Mouse (Mus musculus) stomach, postnatal 0 days (tissue): ENCODE data around the gene 6030445D17Rik. TPM values are rescaled to one million over a fixed set of nuclear protein-coding genes. Genes with fewer than 3 reads are reported as not detected.

Experiments used
- ATAC-seq: fragments of 200-750 bp; cut with Nextera tagmentation; 2 replicates; pipeline ENCODE4 v1.8.0; 2017; ENCODE audit not compliant: low FRiP score, low TSS enrichment
- DNase-seq: peaks from one replicate; pipeline ENCODE4 v3.0.0-alpha.2; 2016; ENCODE audit warnings: low spot score
- H3K27ac ChIP-seq: fragments of 300-500 bp; sonication (generic); replicated peaks from 2 replicates; pipeline ENCODE4 v1.5.1; 2014; ENCODE audit warnings: mild to moderate bottlenecking, control low read depth
- H3K27me3 ChIP-seq: fragments of 300-500 bp; sonication (generic); 2 replicates; pipeline ENCODE4 v1.6.1; 2014; ENCODE audit warnings: low read length; ENCODE audit not compliant: control insufficient read depth, insufficient read depth
- H3K36me3 ChIP-seq: fragments of 300-500 bp; sonication (generic); 2 replicates; pipeline ENCODE4 v1.6.1; 2014; ENCODE audit warnings: low read length, mixed read lengths; ENCODE audit not compliant: control insufficient read depth, insufficient read depth
- H3K4me1 ChIP-seq: fragments of 300-500 bp; sonication (generic); replicated peaks from 2 replicates; pipeline ENCODE4 v1.6.1; 2014; ENCODE audit warnings: antibody characterized with exemption; ENCODE audit not compliant: control insufficient read depth, insufficient read depth
- H3K4me2 ChIP-seq: fragments of 300-500 bp; sonication (generic); replicated peaks from 2 replicates; pipeline ENCODE4 v1.6.1; 2014; ENCODE audit warnings: low read depth, mild to moderate bottlenecking, control low read depth, moderate library complexity
- H3K4me3 ChIP-seq: fragments of 300-500 bp; sonication (generic); 2 replicates; pipeline ENCODE4 v1.5.1; 2014; ENCODE audit warnings: low read depth, low read length, control low read depth
- H3K9ac ChIP-seq: fragments of 300-500 bp; sonication (generic); 2 replicates; pipeline ENCODE4 v1.6.1; 2014; ENCODE audit warnings: mild to moderate bottlenecking, low read length, control low read depth, mixed read lengths
- H3K9me3 ChIP-seq: fragments of 300-500 bp; sonication (generic); 2 replicates; pipeline ENCODE4 v1.6.1; 2016; ENCODE audit warnings: low read length; ENCODE audit not compliant: control insufficient read depth
- CTCF ChIP-seq: IDR thresholded peaks from 2 replicates; pipeline ENCODE4 v1.5.1; 2016; ENCODE audit warnings: antibody characterized with exemption, low read depth, mild to moderate bottlenecking, moderate library complexity
- EP300 ChIP-seq: optimal IDR thresholded peaks from 2 replicates; pipeline ENCODE3; 2016; ENCODE audit warnings: antibody characterized with exemption
- WGBS: fragments of 180-500 bp; shearing (Covaris S2); extraction: QIAGEN DNeasy Blood & Tissue Kit; methylation state at CpG from one replicate; pipeline ENCODE4 v1.1.7; 2014; 5-methylcytosine and 5-hydroxymethylcytosine counted together
- polyA plus RNA-seq: library from polyadenylated mRNA; unstranded; fragments of >200 nt; fragmentation: Nextera tagmentation; extraction: Ambion mirVana; gene quantifications from 2 replicates; pipeline ENCODE4 v1.2.1, GENCODE M21; 2015

Gene 6030445D17Rik
- polyA plus RNA-seq, 1 experiment from 2014 or later: 0.33 TPM

DNA sequence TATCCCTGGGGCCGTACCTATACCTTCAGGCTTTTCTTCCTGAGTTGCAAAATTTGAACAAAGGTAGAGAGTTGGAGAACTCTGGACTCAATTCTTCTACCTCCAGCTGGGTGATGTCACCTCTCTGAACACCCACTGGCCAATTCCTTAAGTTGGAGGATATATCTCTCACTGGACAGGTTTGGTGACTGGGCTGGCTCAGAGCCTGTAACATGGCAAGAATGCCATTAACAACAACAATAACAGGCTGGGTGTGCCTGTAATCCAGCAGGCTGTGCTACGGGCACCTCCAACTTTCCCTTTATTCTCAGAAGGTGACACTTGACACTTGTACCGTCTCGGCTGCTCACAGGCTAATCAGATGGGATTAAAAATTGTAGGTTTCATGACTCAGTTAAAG, 22.9 kb upstream of the 6030445D17Rik start:
- Histone ChIP-seq H3K27ac (no peak overlapping the region), H3K4me2 (no peak overlapping the region), H3K9me3 (no peaks in the 10 kb centered on the region), H3K4me1 (0 out of 2 replicates have a peak, but pooled peaks cover 2% of the 10 kb centered on the region), H3K27me3 (no peaks in the 10 kb centered on the region), H3K36me3 (no peaks in the 10 kb centered on the region), H3K4me3 (no peak overlapping the region), H3K9ac (no peak overlapping the region)
- ATAC-seq: peak; percentile 33
- DNase-seq: peak; percentile 36
- 32% methylated on average over 4 of the region's 4 CpGs for WGBS
- TF ChIP-seq EP300: no peak
- no peak for TF ChIP-seq CTCF

DNA sequence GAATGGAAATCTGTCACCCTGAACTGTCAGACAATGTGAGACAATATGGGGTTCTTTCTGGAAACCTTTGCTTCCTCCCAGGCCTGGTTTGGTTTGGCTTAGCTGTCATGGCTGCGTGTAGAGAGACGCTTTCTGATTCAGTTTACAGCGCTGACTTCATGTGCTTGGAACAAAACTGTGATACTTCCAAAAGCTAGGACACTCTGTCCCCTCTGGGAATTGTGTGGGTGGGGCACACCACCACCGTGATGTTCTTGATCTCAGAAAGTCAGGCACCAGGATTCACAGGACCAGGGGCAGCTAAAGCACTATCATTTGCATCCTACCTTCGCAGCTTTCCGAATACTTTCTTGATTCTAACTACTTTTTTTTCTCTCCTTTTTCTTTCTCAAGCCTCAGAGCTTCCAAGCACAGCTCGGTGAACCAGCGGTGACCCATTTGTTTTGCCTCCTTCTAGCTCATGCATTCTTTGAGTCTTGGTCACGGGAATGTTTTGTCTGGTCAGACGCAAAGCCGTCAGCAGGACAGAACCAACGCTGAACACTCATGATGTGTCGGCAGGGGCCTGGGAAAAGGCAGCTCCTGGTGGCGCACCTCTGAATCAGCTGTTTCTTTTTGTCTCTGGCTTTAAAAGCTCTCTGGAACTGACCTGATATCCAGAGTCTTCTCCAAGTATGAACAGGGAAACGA, 20.6 kb upstream of the 6030445D17Rik start:
- Histone ChIP-seq H3K9me3 (no peaks in the 10 kb centered on the region), H3K9ac (no peak overlapping the region), H3K27ac (0 out of 2 replicates have a peak overlapping the region, but pooled peaks have one; percentile 30), H3K4me3 (no peak overlapping the region), H3K27me3 (no peaks in the 10 kb centered on the region), H3K36me3 (no peaks in the 10 kb centered on the region), H3K4me1 (0 out of 2 replicates have a peak, but pooled peaks cover 2% of the 10 kb centered on the region), H3K4me2 (no peak overlapping the region)
- WGBS: 56% methylated on average over 15 of the region's 15 CpGs
- TF ChIP-seq CTCF: no peak
- TF ChIP-seq EP300: no peak
- no peak for ATAC-seq
- DNase-seq: no peak

DNA sequence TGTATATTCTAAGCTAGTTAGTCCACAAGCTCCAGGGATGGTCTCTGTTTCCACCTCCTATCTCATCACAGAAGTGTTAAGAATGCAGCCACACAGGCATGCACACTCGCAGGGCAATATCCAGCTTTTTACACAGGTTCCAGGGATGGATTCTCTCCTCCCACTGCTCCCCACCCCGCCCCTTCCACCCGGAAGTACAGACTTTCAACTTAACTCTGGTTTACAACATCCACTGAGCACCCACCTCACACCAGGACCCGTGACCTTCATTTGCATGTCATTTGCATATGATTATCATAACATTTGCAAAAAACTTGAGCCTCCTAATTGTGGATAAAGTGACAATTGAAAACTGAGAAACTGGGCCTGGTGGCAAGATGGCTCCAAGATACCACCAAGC, 17.5 kb upstream of the 6030445D17Rik start:
- Histone ChIP-seq H3K27ac (no peak overlapping the region), H3K27me3 (no peaks in the 10 kb centered on the region), H3K36me3 (no peaks in the 10 kb centered on the region), H3K4me1 (no peaks in the 10 kb centered on the region), H3K9me3 (no peaks in the 10 kb centered on the region), H3K4me3 (no peak overlapping the region), H3K9ac (no peak overlapping the region), H3K4me2 (no peak overlapping the region)
- DNase-seq (no peak), ATAC-seq (no peak)
- TF ChIP-seq EP300 (no peak), CTCF (no peak)
- 69% methylated on average over 4 of the region's 4 CpGs for WGBS

DNA sequence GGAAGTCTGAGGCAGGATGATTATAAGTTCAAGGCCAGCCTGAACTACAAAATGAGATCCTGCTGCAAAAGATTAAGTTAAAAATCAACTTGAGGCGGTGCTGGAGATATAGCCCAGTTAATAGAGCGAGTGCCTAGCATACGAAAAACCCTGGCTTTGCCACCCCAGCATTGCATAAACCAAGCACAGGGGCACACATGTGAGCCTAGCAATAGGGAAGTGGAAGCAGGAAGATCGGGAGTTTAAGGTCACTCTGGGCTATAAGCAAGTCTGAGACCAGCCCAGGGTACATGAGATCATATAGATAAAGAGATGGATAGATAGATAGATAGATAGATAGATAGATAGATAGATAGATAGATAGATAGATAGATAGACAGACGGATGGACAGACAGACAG, 12.3 kb upstream of the 6030445D17Rik start:
- Histone ChIP-seq H3K27me3 (no peaks in the 10 kb centered on the region), H3K4me3 (no peak overlapping the region), H3K4me1 (no peaks in the 10 kb centered on the region), H3K27ac (no peak overlapping the region), H3K9me3 (no peaks in the 10 kb centered on the region), H3K4me2 (no peak overlapping the region), H3K9ac (no peak overlapping the region), H3K36me3 (no peaks in the 10 kb centered on the region)
- TF ChIP-seq EP300 (no peak), CTCF (no peak)
- no peak for DNase-seq
- ATAC-seq: no peak
- 81% methylated on average over 5 of the region's 5 CpGs for WGBS

DNA sequence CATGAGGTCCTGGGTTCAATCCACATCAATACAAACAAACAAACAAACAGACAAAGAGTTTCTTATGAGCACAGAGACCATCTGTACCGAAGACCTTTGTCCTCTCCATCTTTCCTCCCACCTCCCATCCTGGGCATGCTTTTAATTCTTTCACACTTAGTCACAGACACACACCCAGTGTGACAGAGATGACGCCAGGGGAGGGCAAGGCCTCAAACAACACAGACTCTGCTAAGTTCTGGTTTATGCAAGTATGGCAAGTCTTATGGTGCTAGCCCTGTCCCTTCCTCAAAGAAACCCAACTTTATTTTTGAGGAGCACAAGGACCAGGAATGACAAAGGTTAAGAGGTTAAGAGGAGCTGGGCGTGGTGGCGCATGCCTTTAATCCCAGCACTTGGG, 11.8 kb upstream of the 6030445D17Rik start:
- Histone ChIP-seq H3K4me1 (no peaks in the 10 kb centered on the region), H3K9me3 (no peaks in the 10 kb centered on the region), H3K36me3 (no peaks in the 10 kb centered on the region), H3K4me3 (no peak overlapping the region), H3K27me3 (no peaks in the 10 kb centered on the region), H3K9ac (no peak overlapping the region), H3K4me2 (no peak overlapping the region), H3K27ac (no peak overlapping the region)
- ATAC-seq (peak; percentile 56; the same call in 1 of the 2 replicates), DNase-seq (no peak)
- TF ChIP-seq CTCF (no peak), EP300 (no peak)
- 75% methylated on average over 4 of the region's 4 CpGs for WGBS

DNA sequence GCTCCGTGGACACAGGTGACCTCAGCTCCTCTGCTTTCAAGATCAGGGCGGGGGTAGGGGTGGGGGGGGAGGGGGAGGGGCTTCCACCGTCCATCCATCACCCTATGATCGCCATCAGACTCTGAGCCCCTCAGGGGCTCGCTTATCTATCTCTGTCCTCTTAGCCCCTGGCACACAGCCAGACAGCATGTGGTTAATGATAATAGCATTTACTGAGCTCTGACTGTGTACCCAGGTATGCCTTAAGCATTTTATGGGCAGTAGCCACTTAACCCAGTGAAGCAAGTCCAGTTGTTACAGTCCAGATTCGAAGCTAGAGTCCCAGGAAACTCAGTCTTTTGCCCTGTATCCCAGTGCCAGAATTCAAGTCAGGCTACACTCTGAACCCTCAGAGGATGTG, 10.5 kb upstream of the 6030445D17Rik start:
- H3K27ac ChIP-seq: 0 out of 2 replicates have a peak overlapping the region, but pooled peaks have one; percentile 8
- H3K4me1 ChIP-seq: no peaks in the 10 kb centered on the region
- H3K4me3 ChIP-seq: no peak overlapping the region
- no peaks in the 10 kb centered on the region for H3K9me3 ChIP-seq
- H3K27me3 ChIP-seq: no peaks in the 10 kb centered on the region
- TF ChIP-seq EP300 (no peak), CTCF (no peak)
- DNase-seq (peak; percentile 68), ATAC-seq (peak; percentile 70)
- no peaks in the 10 kb centered on the region for H3K36me3 ChIP-seq
- 8% methylated on average over 6 of the region's 6 CpGs for WGBS
- no peak overlapping the region for H3K4me2 ChIP-seq
- no peak overlapping the region for H3K9ac ChIP-seq
